Mouse (Mus musculus) CD8-positive naive resting alpha-beta T cell, adult 2 months (primary cell): ENCODE results near the gene D430019H16Rik.

Experiments
- DNase-seq, 2 experiments: peaks; one replicate each; pipeline ENCODE4 v3.0.0; 2022; ENCODE audit warnings: low read depth in 2 of 2, low spot score in 2 of 2

D430019H16Rik gene

GRCm38 (mm10) chr12:105490227-105490626, 36.6 kb downstream of the D430019H16Rik start:
- no peak for DNase-seq

- no peak for DNase-seq
These were observed 37.1 kb downstream of the D430019H16Rik start for GRCm38 (mm10) chr12:105490794-105491193.

DNA sequence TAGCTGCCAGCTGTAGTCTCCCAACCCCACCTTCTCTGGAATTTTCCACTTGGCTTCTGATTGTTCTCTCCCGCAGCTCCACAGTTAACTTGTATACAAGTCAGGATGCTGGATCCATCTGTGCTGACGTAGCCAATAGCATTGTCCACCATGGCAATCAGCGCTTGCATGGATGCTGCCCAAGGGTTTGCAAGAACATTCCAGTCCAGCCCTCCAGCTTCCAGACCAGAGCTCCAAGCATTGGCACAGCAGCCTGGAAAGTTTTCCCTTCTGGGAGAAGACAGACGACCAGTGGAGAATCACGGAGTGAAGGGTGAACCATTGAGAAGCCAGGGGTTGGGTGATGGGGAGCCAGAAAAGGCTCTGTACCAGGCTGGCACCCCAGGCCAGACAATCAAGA, 41.1 kb downstream of the D430019H16Rik start:
- DNase-seq, result no peak

DNA sequence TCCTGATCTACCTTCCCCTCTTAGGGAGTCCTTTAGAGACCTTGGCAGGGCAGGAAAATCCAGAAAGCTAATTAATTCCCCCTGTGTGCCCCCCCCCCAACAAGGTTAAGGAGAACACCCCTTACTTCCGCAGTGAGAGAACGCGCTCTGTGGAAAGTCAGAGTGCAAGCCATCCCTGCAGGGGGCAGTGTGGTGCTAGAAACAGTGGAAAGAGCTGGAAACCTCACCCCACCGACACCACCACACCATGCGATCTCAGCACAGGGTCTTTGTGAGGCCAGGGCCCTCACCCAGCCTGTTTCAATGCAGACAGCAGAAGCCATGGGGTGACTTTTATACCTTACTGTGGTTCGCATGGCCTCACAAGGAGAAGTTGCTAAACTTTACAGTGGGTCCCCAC, 44.2 kb downstream of the D430019H16Rik start:
- no peak for DNase-seq

DNA sequence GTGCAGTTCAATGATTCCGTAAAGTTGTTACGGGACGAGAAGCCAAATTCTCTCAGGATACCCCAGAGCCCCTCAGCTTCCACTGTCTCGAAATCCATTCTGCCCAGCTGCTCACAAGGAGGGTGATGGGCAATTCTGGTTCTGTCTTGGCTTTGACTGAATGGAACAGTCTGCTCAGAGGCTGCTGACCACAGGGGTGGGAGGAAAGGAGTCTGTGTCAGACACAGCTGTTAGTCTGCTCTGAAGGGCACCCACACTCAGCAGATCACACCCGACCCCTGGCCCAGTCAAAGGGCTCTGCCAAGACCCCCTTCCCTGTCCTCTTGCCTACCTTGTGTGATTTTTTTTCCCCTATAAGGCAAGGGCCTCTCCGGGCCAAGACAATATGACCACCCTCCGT, 44.8 kb downstream of the D430019H16Rik start:
- DNase-seq, result no peak

GRCm38 (mm10) chr12:105498842-105499241, 45.2 kb downstream of the D430019H16Rik start:
- DNase-seq, result no peak

GRCm38 (mm10) chr12:105500940-105501339, 47.3 kb downstream of the D430019H16Rik start:
- no peak for DNase-seq

- DNase-seq, result no peak
These were observed 51.1 kb downstream of the D430019H16Rik start for GRCm38 (mm10) chr12:105504736-105505135.

- DNase-seq, result no peak
These were observed 57.5 kb downstream of the D430019H16Rik start for GRCm38 (mm10) chr12:105511109-105511508.

DNA sequence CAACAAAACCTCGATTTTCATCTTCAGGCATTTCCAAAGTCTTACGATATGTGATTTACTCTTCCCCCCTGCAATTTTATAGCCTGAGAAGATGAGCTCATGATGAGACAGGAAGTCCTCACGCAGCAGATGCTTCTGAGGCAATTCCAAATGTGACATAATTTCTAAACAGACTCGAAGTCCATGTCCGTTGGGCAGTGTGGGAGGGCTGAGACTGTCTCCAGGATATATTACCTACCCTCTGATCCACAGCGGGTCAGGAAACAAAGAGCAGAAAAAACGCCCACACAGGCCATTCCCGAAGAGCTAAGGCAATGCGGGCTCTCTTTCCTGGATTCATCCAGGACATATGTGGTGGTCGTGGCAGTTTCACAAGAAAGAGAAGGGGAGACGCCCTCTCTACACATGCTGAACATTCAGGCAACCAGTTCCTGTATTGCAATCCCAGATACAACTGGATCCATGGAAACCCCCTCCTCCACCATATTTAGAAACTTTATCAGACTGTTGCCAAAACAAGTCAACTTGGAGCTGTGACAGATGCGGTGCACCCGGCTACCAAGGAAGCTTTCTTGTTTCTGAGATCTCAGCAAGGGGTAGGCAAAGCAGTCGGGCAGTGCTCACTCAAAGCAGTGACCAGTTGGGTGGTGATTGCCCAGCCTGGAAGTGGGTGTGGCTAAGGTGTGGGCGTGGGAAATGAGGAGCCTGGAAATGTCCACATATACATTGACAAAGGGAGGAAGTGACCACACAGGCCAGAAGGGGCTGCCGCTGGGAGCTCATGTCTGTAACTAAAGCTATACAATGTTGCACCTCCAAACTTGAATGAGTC, 58.2 kb downstream of the D430019H16Rik start:
- DNase-seq, result no peak

- DNase-seq, result no peak
These were observed 60.5 kb downstream of the D430019H16Rik start for GRCm38 (mm10) chr12:105514111-105514510.

DNA sequence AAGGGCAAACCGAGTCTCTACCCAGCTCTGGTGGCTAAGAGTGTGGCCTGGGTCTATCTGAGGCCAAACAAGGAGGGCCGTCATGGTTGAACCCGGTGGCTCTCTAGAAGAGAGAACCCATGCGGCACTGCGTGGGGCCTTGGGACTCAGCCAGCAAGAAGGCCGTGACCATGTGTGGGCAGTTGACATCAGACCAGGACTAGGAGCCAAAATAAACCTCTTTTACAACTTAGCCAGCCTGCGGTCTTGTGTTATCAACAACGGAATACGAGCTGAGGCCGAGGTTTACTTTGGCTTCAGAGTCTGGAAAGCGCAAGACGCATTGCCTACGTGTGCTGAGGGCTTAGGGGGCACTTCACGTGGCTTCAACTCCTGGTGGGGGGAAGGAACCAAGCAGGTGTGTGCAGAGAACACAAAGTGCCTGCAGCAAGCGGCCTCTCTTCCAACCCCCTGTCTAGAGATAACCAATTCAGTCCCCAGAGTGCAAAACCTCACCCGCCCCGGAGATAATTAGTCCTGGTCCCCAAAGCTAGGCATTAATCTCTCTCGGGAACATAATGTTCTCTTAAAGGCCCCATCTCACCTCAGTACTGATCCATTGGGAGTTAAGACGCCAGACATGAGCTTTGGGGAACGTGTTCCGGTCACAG, 63.5 kb downstream of the D430019H16Rik start:
- no peak for DNase-seq

GRCm38 (mm10) chr12:105519851-105520250, 66.2 kb downstream of the D430019H16Rik start:
- no peak for DNase-seq

DNA sequence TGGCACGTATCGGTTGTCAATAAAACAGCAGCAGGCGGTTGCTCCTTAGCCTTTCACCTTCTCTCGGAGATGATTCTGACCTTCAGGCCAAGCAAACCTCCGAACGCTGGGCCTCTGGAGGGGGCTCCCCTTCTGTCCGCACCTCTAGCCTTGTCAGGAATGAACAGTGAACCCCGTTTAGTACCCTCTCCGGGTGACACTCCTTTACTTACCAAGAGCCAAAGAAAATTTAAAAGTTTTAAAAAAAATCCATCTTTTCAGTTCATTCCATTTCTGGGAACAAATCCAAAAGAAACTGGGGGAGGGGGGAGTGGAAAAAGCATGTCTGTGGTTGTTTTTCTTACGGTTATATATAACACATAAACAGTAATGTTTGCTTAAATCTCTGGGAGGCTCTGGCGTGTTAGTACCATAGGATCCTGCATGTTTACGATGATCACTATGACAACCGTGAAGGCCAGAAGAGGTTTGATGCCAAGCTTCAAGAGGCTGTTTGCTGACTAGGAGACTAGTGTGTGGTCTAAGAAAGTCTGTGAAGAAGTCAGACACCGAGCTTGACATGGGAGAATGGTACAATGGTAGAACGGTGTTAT, 67.6 kb downstream of the D430019H16Rik start:
- DNase-seq, result no peak

GRCm38 (mm10) chr12:105523737-105524136, 70.1 kb downstream of the D430019H16Rik start:
- no peak for DNase-seq

DNA sequence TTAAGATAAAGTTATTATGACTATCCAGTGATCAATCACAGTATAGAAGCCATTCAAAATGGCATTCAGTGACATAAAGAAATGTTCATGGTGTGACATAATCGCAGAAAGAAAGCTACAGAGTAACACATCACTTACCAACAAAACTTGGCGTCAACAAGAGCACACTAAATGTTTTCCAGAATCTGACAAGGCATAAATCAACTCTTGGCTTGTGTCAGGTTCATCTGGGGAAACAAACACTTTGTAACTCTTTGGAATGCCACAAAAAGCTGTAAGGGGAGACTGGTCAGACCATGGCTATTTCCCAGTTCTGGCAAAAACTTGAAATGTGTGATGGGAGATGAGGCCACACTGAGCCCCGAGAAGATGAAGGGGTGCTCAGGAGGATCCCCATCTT, 72.5 kb downstream of the D430019H16Rik start:
- no peak for DNase-seq

GRCm38 (mm10) chr12:105526829-105527228, 73.2 kb downstream of the D430019H16Rik start:
- DNase-seq, result no peak

DNA sequence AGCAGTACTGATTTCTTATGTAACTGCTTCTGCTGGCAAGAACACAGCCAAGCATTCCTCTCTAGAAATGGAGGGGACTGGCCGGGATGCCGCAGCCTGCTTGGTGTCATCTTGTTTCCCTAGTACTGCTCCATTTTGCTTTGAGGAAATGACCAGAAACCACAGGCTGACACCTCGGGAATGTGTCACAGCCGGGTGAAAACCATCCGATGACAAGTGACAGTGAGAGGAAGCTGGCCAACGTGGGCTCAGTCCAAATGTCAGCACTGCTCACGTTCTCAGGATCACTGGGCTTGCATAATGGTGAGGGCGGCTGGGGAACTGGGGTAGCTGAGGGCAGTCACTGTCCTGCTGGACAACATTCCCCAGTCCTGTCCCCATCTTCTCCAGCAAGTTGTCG, 75.9 kb downstream of the D430019H16Rik start:
- DNase-seq, result no peak

GRCm38 (mm10) chr12:105531724-105532371, 78.2 kb downstream of the D430019H16Rik start:
- DNase-seq, result no peak

- DNase-seq, result no peak
These were observed 81.2 kb downstream of the D430019H16Rik start for GRCm38 (mm10) chr12:105534842-105535241.

DNA sequence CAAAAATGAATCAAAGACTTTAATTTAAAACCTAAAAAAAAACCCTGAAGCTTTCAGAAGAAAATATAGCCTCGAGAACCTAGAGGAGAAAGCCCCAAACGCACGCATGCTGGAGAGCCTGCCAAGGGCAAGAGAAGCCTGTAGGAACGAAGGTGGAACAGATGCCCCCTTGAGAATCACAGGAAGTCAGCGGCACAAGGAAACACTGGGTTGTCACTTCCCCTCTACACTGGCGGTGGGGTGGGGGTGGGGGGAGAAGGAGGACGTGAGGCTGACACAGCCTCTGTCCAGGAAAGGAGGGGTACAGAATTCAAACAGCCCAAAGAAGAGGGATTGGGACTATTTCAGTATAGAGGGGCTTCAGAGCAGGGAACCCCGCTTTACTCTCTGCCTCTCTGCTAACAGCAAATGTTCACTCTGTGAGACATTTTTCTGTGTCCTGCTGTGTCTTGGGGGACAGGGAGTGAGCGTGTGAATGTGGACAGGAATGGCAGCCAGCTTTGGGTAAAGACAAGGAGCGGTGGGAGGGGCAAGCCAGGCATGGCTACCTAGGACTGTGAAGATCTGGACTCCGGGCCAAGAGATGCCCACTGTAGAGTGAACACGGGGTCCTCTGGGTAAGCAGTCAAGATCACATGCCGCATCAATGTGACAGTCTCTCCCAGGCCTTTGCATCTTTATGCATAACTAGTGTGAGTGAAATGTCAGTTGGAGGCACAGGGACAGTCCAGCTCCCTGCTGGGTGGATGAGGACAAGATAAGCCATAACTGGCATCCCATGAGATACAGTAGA, 82.5 kb downstream of the D430019H16Rik start:
- DNase-seq, result no peak
